Mouse (Mus musculus): Measurements from ENCODE around the gene Elmo3. TPM values are rescaled to one million over a fixed set of nuclear protein-coding genes. Genes with fewer than 3 reads are reported as not detected.

The Elmo3 gene
- polyA plus RNA-seq, 1 experiment from 2014 or later: 1.3 TPM

GRCm38 (mm10) chr8:105275387-105275786 is 30.0 kb upstream of the Elmo3 start:
- ATAC-seq: no peak
- no peak overlapping the region; the same call in 1 of the 2 replicates for H3K4me2 ChIP-seq (ENCODE audit: low read length)
- no peaks in the 10 kb centered on the region for H3K9me3 ChIP-seq (ENCODE audit: control insufficient read depth, low read length)
- H3K36me3 ChIP-seq (ENCODE audit: control insufficient read depth, insufficient read depth): 0 out of 2 replicates have a peak, but pooled peaks cover 3% of the 10 kb centered on the region
- H3K27ac ChIP-seq (ENCODE audit: low read length): no peak overlapping the region
- no peak overlapping the region for H3K4me3 ChIP-seq (replicated peaks; ENCODE audit: low read length)
- WGBS: 5% methylated on average over 10 of the region's 11 CpGs
- H3K27me3 ChIP-seq (replicated peaks; ENCODE audit: control insufficient read depth, insufficient read depth, low read length): peaks cover 72% of the 10 kb centered on the region
- no peak overlapping the region for H3K9ac ChIP-seq (replicated peaks; ENCODE audit: low read depth, low read length)
- H3K4me1 ChIP-seq (replicated peaks; ENCODE audit: control insufficient read depth, insufficient read depth, low read length): peaks cover 26% of the 10 kb centered on the region

- no peak within 1 kb of the TSS for H3K27ac ChIP-seq (ENCODE audit: low read length)
- H3K36me3 ChIP-seq (ENCODE audit: control insufficient read depth, insufficient read depth): 0 out of 2 replicates have a peak, but pooled peaks cover 3% of the 10 kb centered on the region
- peaks cover 22% of the 10 kb centered on the region for H3K4me1 ChIP-seq (replicated peaks; ENCODE audit: control insufficient read depth, insufficient read depth, low read length)
- ATAC-seq: no peak
- H3K27me3 ChIP-seq (replicated peaks; ENCODE audit: control insufficient read depth, insufficient read depth, low read length): peaks cover 67% of the 10 kb centered on the region
- H3K4me3 ChIP-seq (replicated peaks; ENCODE audit: low read length): peak within 1 kb of the TSS; percentile 46
- H3K4me2 ChIP-seq (ENCODE audit: low read length): peak within 1 kb of the TSS; percentile 86
- peak within 1 kb of the TSS; percentile 59 for H3K9ac ChIP-seq (replicated peaks; ENCODE audit: low read depth, low read length)
- 4% methylated on average over 10 of the region's 10 CpGs for WGBS
- no peaks in the 10 kb centered on the region for H3K9me3 ChIP-seq (ENCODE audit: control insufficient read depth, low read length)
Observed at GRCm38 (mm10) chr8:105275840-105276239, 29.6 kb upstream of the Elmo3 start, which contains the start of gene Nol3. Gene Nol3 (plus strand): TSS chr8:105276140.

- Histone ChIP-seq H3K9me3 (ENCODE audit: control insufficient read depth, low read length) (no peaks in the 10 kb centered on the region), H3K36me3 (ENCODE audit: control insufficient read depth, insufficient read depth) (0 out of 2 replicates have a peak, but pooled peaks cover 3% of the 10 kb centered on the region), H3K27me3 (replicated peaks; ENCODE audit: control insufficient read depth, insufficient read depth, low read length) (peaks cover 61% of the 10 kb centered on the region), H3K4me3 (replicated peaks; ENCODE audit: low read length) (peak overlapping the region; percentile 46), H3K27ac (ENCODE audit: low read length) (no peak overlapping the region), H3K9ac (replicated peaks; ENCODE audit: low read depth, low read length) (peak overlapping the region; percentile 59), H3K4me2 (ENCODE audit: low read length) (peak overlapping the region; percentile 86), H3K4me1 (replicated peaks; ENCODE audit: control insufficient read depth, insufficient read depth, low read length) (peaks cover 21% of the 10 kb centered on the region)
- WGBS: 2% methylated on average over 23 of the region's 30 CpGs
- peak; percentile 56 for ATAC-seq
Observed at GRCm38 (mm10) chr8:105276292-105277120, 28.9 kb upstream of the Elmo3 start.

GRCm38 (mm10) chr8:105278911-105279334 is 26.5 kb upstream of the Elmo3 start:
- H3K27ac ChIP-seq (ENCODE audit: low read length): no peak overlapping the region
- H3K4me2 ChIP-seq (ENCODE audit: low read length): peak overlapping the region; percentile 52
- H3K4me1 ChIP-seq (replicated peaks; ENCODE audit: control insufficient read depth, insufficient read depth, low read length): peaks cover 21% of the 10 kb centered on the region
- no peak overlapping the region; the same call in 1 of the 2 replicates for H3K9ac ChIP-seq (replicated peaks; ENCODE audit: low read depth, low read length)
- under 1% methylated on average over 24 of the region's 28 CpGs for WGBS
- H3K4me3 ChIP-seq (replicated peaks; ENCODE audit: low read length): peak overlapping the region; percentile 15
- H3K27me3 ChIP-seq (replicated peaks; ENCODE audit: control insufficient read depth, insufficient read depth, low read length): peaks cover 41% of the 10 kb centered on the region
- ATAC-seq: peak; percentile 61
- peaks cover 10% of the 10 kb centered on the region; the same call in 1 of the 2 replicates for H3K36me3 ChIP-seq (ENCODE audit: control insufficient read depth, insufficient read depth)
- no peaks in the 10 kb centered on the region for H3K9me3 ChIP-seq (ENCODE audit: control insufficient read depth, low read length)

- no peak overlapping the region for H3K27ac ChIP-seq (ENCODE audit: low read length)
- no peak overlapping the region for H3K4me2 ChIP-seq (ENCODE audit: low read length)
- peaks cover 28% of the 10 kb centered on the region for H3K27me3 ChIP-seq (replicated peaks; ENCODE audit: control insufficient read depth, insufficient read depth, low read length)
- H3K36me3 ChIP-seq (ENCODE audit: control insufficient read depth, insufficient read depth): peaks cover 10% of the 10 kb centered on the region; the same call in 1 of the 2 replicates
- no peaks in the 10 kb centered on the region for H3K9me3 ChIP-seq (ENCODE audit: control insufficient read depth, low read length)
- ATAC-seq: no peak
- no peak overlapping the region for H3K4me3 ChIP-seq (replicated peaks; ENCODE audit: low read length)
- H3K9ac ChIP-seq (replicated peaks; ENCODE audit: low read depth, low read length): no peak overlapping the region
- H3K4me1 ChIP-seq (replicated peaks; ENCODE audit: control insufficient read depth, insufficient read depth, low read length): peaks cover 23% of the 10 kb centered on the region
- 73% methylated on average over 3 of the region's 3 CpGs for WGBS
Observed at GRCm38 (mm10) chr8:105280567-105280966, 24.8 kb upstream of the Elmo3 start.

GRCm38 (mm10) chr8:105281821-105282220 is 23.6 kb upstream of the Elmo3 start:
- H3K4me3 ChIP-seq (replicated peaks; ENCODE audit: low read length): no peak overlapping the region
- no peak overlapping the region for H3K9ac ChIP-seq (replicated peaks; ENCODE audit: low read depth, low read length)
- WGBS: 91% methylated on average over 12 of the region's 12 CpGs
- no peak overlapping the region for H3K27ac ChIP-seq (ENCODE audit: low read length)
- H3K36me3 ChIP-seq (ENCODE audit: control insufficient read depth, insufficient read depth): peaks cover 10% of the 10 kb centered on the region; the same call in 1 of the 2 replicates
- H3K9me3 ChIP-seq (ENCODE audit: control insufficient read depth, low read length): no peaks in the 10 kb centered on the region
- peaks cover 18% of the 10 kb centered on the region for H3K27me3 ChIP-seq (replicated peaks; ENCODE audit: control insufficient read depth, insufficient read depth, low read length)
- ATAC-seq: no peak
- no peak overlapping the region for H3K4me2 ChIP-seq (ENCODE audit: low read length)
- peaks cover 26% of the 10 kb centered on the region for H3K4me1 ChIP-seq (replicated peaks; ENCODE audit: control insufficient read depth, insufficient read depth, low read length)

- Histone ChIP-seq H3K27ac (ENCODE audit: low read length) (no peak overlapping the region), H3K9ac (replicated peaks; ENCODE audit: low read depth, low read length) (no peak overlapping the region), H3K4me2 (ENCODE audit: low read length) (no peak overlapping the region), H3K9me3 (ENCODE audit: control insufficient read depth, low read length) (no peaks in the 10 kb centered on the region), H3K4me3 (replicated peaks; ENCODE audit: low read length) (no peak overlapping the region), H3K36me3 (ENCODE audit: control insufficient read depth, insufficient read depth) (peaks cover 10% of the 10 kb centered on the region; the same call in 1 of the 2 replicates), H3K4me1 (replicated peaks; ENCODE audit: control insufficient read depth, insufficient read depth, low read length) (peaks cover 30% of the 10 kb centered on the region), H3K27me3 (replicated peaks; ENCODE audit: control insufficient read depth, insufficient read depth, low read length) (peaks cover 14% of the 10 kb centered on the region)
- 97% methylated on average over 4 of the region's 4 CpGs for WGBS
- no peak for ATAC-seq
Observed at GRCm38 (mm10) chr8:105282239-105282638, 23.2 kb upstream of the Elmo3 start.

- no peak overlapping the region for H3K4me3 ChIP-seq (replicated peaks; ENCODE audit: low read length)
- H3K4me2 ChIP-seq (ENCODE audit: low read length): no peak overlapping the region
- H3K36me3 ChIP-seq (ENCODE audit: control insufficient read depth, insufficient read depth): peaks cover 10% of the 10 kb centered on the region; the same call in 1 of the 2 replicates
- no peak overlapping the region for H3K27ac ChIP-seq (ENCODE audit: low read length)
- ATAC-seq: 0 out of 2 replicates have a peak, but pooled peaks have one; percentile 8
- H3K9me3 ChIP-seq (ENCODE audit: control insufficient read depth, low read length): no peaks in the 10 kb centered on the region
- H3K4me1 ChIP-seq (replicated peaks; ENCODE audit: control insufficient read depth, insufficient read depth, low read length): peaks cover 38% of the 10 kb centered on the region
- H3K27me3 ChIP-seq (replicated peaks; ENCODE audit: control insufficient read depth, insufficient read depth, low read length): peaks cover 7% of the 10 kb centered on the region
- 19% methylated on average over 23 of the region's 23 CpGs for WGBS
- no peak overlapping the region for H3K9ac ChIP-seq (replicated peaks; ENCODE audit: low read depth, low read length)
Observed at GRCm38 (mm10) chr8:105283074-105283473, 22.3 kb upstream of the Elmo3 start.

GRCm38 (mm10) chr8:105285514-105285913 is 19.9 kb upstream of the Elmo3 start:
- Histone ChIP-seq H3K4me2 (ENCODE audit: low read length) (no peak overlapping the region), H3K27ac (ENCODE audit: low read length) (no peak overlapping the region), H3K9ac (replicated peaks; ENCODE audit: low read depth, low read length) (no peak overlapping the region), H3K4me1 (replicated peaks; ENCODE audit: control insufficient read depth, insufficient read depth, low read length) (peaks cover 46% of the 10 kb centered on the region), H3K27me3 (replicated peaks; ENCODE audit: control insufficient read depth, insufficient read depth, low read length) (no peaks in the 10 kb centered on the region), H3K36me3 (ENCODE audit: control insufficient read depth, insufficient read depth) (peaks cover 8% of the 10 kb centered on the region; the same call in 1 of the 2 replicates), H3K9me3 (ENCODE audit: control insufficient read depth, low read length) (no peaks in the 10 kb centered on the region), H3K4me3 (replicated peaks; ENCODE audit: low read length) (no peak overlapping the region)
- WGBS: 46% methylated on average over 12 of the region's 12 CpGs
- ATAC-seq: no peak

Measured in forebrain, embryonic 16.5 days (tissue).